8 mouse cellular contexts compared by ENCODE assay signal in the genomic region with DNA sequence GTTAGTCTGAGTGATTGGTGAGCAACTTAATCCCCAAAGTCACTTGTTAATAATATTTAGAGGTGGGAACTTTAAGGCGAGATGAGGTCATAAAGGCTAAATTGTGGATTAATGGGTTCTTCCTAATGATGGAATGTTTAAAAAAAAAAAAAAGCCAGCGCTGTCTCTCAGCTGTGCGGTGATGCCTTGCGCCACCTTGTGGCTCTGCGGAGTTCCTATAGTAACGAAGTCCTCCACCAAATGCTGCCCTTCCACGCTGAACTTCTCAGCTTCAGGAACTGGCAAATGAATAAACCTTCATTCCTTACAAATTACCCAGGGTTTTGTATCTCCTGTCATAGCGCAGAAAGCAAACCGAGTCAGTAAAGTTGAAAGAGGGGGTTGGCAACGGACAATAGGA. TPM values are rescaled to one million over a fixed set of nuclear protein-coding genes. Genes with fewer than 3 reads are reported as not detected.
DNase-seq lines count a peak whose midpoint lies in the region; ATAC-seq and TF ChIP-seq lines count a peak whose summit lies in the region.

No protein-coding gene starts in this region.

- H3K9me3 ChIP-seq in heart, embryonic 12.5 days (replicated peaks) = no peaks in the 10 kb centered on the region
- H3K9me3 ChIP-seq in ES-E14 (ENCODE audit: control insufficient read depth, insufficient read depth, low read depth, low read length) = no peaks in the 10 kb centered on the region
- H3K9me3 ChIP-seq in limb, embryonic 11.5 days (ENCODE audit: control insufficient read depth, low read length) = no peaks in the 10 kb centered on the region

- H3K4me2 ChIP-seq in heart, embryonic 12.5 days = no peak overlapping the region
- H3K4me2 ChIP-seq in limb, embryonic 11.5 days (ENCODE audit: low read depth, severe bottlenecking) = no peak overlapping the region

- H3K27me3 ChIP-seq in heart, embryonic 12.5 days (replicated peaks) = no peaks in the 10 kb centered on the region; the same call in 1 of the 2 replicates
- H3K27me3 ChIP-seq in limb, embryonic 11.5 days (ENCODE audit: control insufficient read depth, insufficient read depth, low read length) = no peaks in the 10 kb centered on the region

- WGBS in heart, embryonic 12.5 days = 11% methylated on average over 10 of the region's 10 CpGs
- 8% methylated on average over 10 of the region's 10 CpGs for WGBS in limb, embryonic 11.5 days

- ATAC-seq in heart, embryonic 12.5 days (ENCODE audit: insufficient number of reproducible peaks, low FRiP score) = no peak
- ATAC-seq in limb, embryonic 11.5 days (ENCODE audit: insufficient number of reproducible peaks, low FRiP score, low TSS enrichment, low read depth) = no peak

- in situ Hi-C loops in ES-E14 (cut with MboI; ENCODE audit: low sequenced_read_pairs in 2 of 2, unreplicated experiment in 2 of 2) = no loop called here

- H3K4me1 ChIP-seq in heart, embryonic 12.5 days (replicated peaks) = 0 out of 2 replicates have a peak, but pooled peaks cover 5% of the 10 kb centered on the region
- H3K4me1 ChIP-seq in ES-E14 (ENCODE audit: control insufficient read depth in 2 of 2, insufficient read depth in 2 of 2, low read length in 2 of 2, poor library complexity in 1 of 2) = peaks cover 6 to 9% of the 10 kb centered on the region in 2 experiments
- no peaks in the 10 kb centered on the region for H3K4me1 ChIP-seq in limb, embryonic 11.5 days (ENCODE audit: control insufficient read depth, insufficient read depth, low read length)

- peak; percentile 59 for DNase-seq in heart, postnatal 4 days
- no peak for DNase-seq in ES-E14 (ENCODE audit: low read depth, low spot score)
- DNase-seq in cerebellum, postnatal 10 days = peak; percentile 79 to 80
- DNase-seq in induced T-regulatory cell, adult 2 months (ENCODE audit: low read depth) = peak; percentile 57
- DNase-seq in limb, embryonic 11.5 days (ENCODE audit: low spot score) = peak; percentile 53
- peak; percentile 11 for DNase-seq in retina, adult 2 months (ENCODE audit: low read depth, low spot score)
- no peak for DNase-seq in ovary, adult 18-20 months (ENCODE audit: low spot score)

- no peak overlapping the region for H3K9ac ChIP-seq in heart, embryonic 12.5 days
- H3K9ac ChIP-seq in ES-E14 (ENCODE audit: insufficient read depth, low read depth, low read length, poor library complexity, severe bottlenecking) = no peak overlapping the region
- H3K9ac ChIP-seq in limb, embryonic 11.5 days (ENCODE audit: low read length) = no peak overlapping the region

- H3K36me3 ChIP-seq in heart, embryonic 12.5 days = no peaks in the 10 kb centered on the region
- H3K36me3 ChIP-seq in ES-E14 (ENCODE audit: control insufficient read depth, insufficient read depth, low read length, poor library complexity, severe bottlenecking) = no peaks in the 10 kb centered on the region
- H3K36me3 ChIP-seq in limb, embryonic 11.5 days (ENCODE audit: control insufficient read depth, insufficient read depth, low read length) = no peaks in the 10 kb centered on the region

- H3K27ac ChIP-seq in heart, embryonic 12.5 days (ENCODE audit: poor library complexity, severe bottlenecking) = no peak overlapping the region
- H3K27ac ChIP-seq in ES-E14 (ENCODE audit: insufficient read depth, low read depth, low read length, poor library complexity, severe bottlenecking) = no peak overlapping the region
- H3K27ac ChIP-seq in limb, embryonic 11.5 days (replicated peaks; ENCODE audit: low read depth, low read length) = no peak overlapping the region

- H3K4me3 ChIP-seq in heart, embryonic 12.5 days = no peak overlapping the region
- no peak overlapping the region for H3K4me3 ChIP-seq in ES-E14 (ENCODE audit: insufficient read depth in 1 of 2, low read depth in 1 of 2, low read length in 2 of 2, poor library complexity in 1 of 2, severe bottlenecking in 1 of 2)
- no peak overlapping the region for H3K4me3 ChIP-seq in limb, embryonic 11.5 days (ENCODE audit: low read depth, low read length)

TF ChIP-seq in ES-E14, 5 proteins besides CTCF, POLR2A, EP300 and RAD21:
- TF ChIP-seq MAFK (IDR thresholded peaks at IDR 0.05; ENCODE audit: insufficient read depth, low read depth, low read length) = no peak
- no peak for TF ChIP-seq CHD2 (IDR thresholded peaks at IDR 0.05; ENCODE audit: low read depth, low read length)
- 0 out of 2 replicates have a peak, but pooled peaks have one; percentile 18 for TF ChIP-seq ZC3H11A (IDR thresholded peaks at IDR 0.05; ENCODE audit: borderline replicate concordance, low read depth, low read length)
- TF ChIP-seq ZNF384 (IDR thresholded peaks at IDR 0.05; ENCODE audit: low read depth, low read length) = peak; percentile 99
- TF ChIP-seq HCFC1 (IDR thresholded peaks at IDR 0.05; ENCODE audit: borderline replicate concordance, insufficient read depth, low read length) = no peak

RNA-seq across cellular contexts. Expression of a gene that starts 27.0 kb away (rescaled TPM):
- 1,000 to 10,000 TPM; 1,738 to 1,783 TPM for total RNA-seq in heart, postnatal 4 days (2021)
- polyA plus RNA-seq in heart, embryonic 12.5 days (2016; fragmentation: Nextera tagmentation; extraction: Ambion mirVana) = 1,310 and 1,336 TPM in 2 replicates
- 5,422 and 5,676 TPM in 2 replicates for total RNA-seq in ES-E14 (2012; rRNA removed)
- 1,587 and 1,677 TPM in 2 replicates for polyA plus RNA-seq in limb, embryonic 11.5 days (2014; fragmentation: Nextera tagmentation; extraction: Ambion mirVana)

RNA-seq across cellular contexts. Expression of a gene that starts 36.6 kb away (rescaled TPM):
- 1 to 10 TPM; 4.1 to 5.2 TPM for total RNA-seq in heart, postnatal 4 days (2021)
- 16.1 and 17.5 TPM in 2 replicates for polyA plus RNA-seq in heart, embryonic 12.5 days (2016; fragmentation: Nextera tagmentation; extraction: Ambion mirVana)
- total RNA-seq in ES-E14 (2012; rRNA removed) = 4.7 and 10.4 TPM in 2 replicates
- polyA plus RNA-seq in limb, embryonic 11.5 days (2014; fragmentation: Nextera tagmentation; extraction: Ambion mirVana) = 30.1 and 30.9 TPM in 2 replicates

RNA-seq across cellular contexts. Expression of a gene that starts 51.9 kb away (rescaled TPM):
- total RNA-seq in heart, postnatal 4 days (2021) = 100 to 1,000 TPM; 310 to 323 TPM
- polyA plus RNA-seq in heart, embryonic 12.5 days (2016; fragmentation: Nextera tagmentation; extraction: Ambion mirVana) = 572 and 579 TPM in 2 replicates
- 947 and 1,086 TPM in 2 replicates for total RNA-seq in ES-E14 (2012; rRNA removed)
- polyA plus RNA-seq in limb, embryonic 11.5 days (2014; fragmentation: Nextera tagmentation; extraction: Ambion mirVana) = 561 and 598 TPM in 2 replicates

RNA-seq across cellular contexts. Expression of a gene that starts 52.0 kb away (rescaled TPM):
- 10 to 100 TPM; 34.3 to 35.1 TPM for total RNA-seq in heart, postnatal 4 days (2021)
- polyA plus RNA-seq in heart, embryonic 12.5 days (2016; fragmentation: Nextera tagmentation; extraction: Ambion mirVana) = 56.2 and 56.8 TPM in 2 replicates
- 53.8 and 56.8 TPM in 2 replicates for total RNA-seq in ES-E14 (2012; rRNA removed)
- 32.3 and 33.6 TPM in 2 replicates for polyA plus RNA-seq in limb, embryonic 11.5 days (2014; fragmentation: Nextera tagmentation; extraction: Ambion mirVana)

Comparison
In these comparisons a context has a peak if more than half of its experiments do, and no peak if none do; other contexts are left out.
1. DNase-seq: peak in heart, postnatal 4 days (single experiment), cerebellum, postnatal 10 days (2 of 2), induced T-regulatory cell, adult 2 months (single experiment), limb, embryonic 11.5 days (single experiment) and retina, adult 2 months (single experiment); none in ES-E14 (single experiment) and ovary, adult 18-20 months (single experiment).